Mouse (Mus musculus): ENCODE measurements around the gene Aebp1. TPM values are rescaled to one million over a fixed set of nuclear protein-coding genes. Genes with fewer than 3 reads are reported as not detected.

Gene Aebp1
- polyA plus RNA-seq, 1 experiment = 10.7 TPM

GRCm38 (mm10) chr11:5915429-5916177, 53.9 kb downstream of the Aebp1 start:
- Histone ChIP-seq H3K4me3 (ENCODE audit: insufficient read depth, low read depth, low read length) (no peak overlapping the region), H3K27ac (replicated peaks; ENCODE audit: low read depth, low read length) (no peak overlapping the region), H3K4me1 (ENCODE audit: control insufficient read depth, insufficient read depth, insufficient read length, low read length) (peaks cover 14% of the 10 kb centered on the region; the same call in 1 of the 2 replicates)

GRCm38 (mm10) chr11:5916178-5916548, 54.4 kb downstream of the Aebp1 start:
- Histone ChIP-seq H3K4me1 (ENCODE audit: control insufficient read depth, insufficient read depth, insufficient read length, low read length) (peaks cover 14% of the 10 kb centered on the region; the same call in 1 of the 2 replicates), H3K27ac (replicated peaks; ENCODE audit: low read depth, low read length) (no peak overlapping the region), H3K4me3 (ENCODE audit: insufficient read depth, low read depth, low read length) (no peak overlapping the region)

GRCm38 (mm10) chr11:5918111-5918510, 56.4 kb downstream of the Aebp1 start:
- H3K27ac ChIP-seq (replicated peaks; ENCODE audit: low read depth, low read length) = no peak overlapping the region
- peaks cover 11% of the 10 kb centered on the region; the same call in 1 of the 2 replicates for H3K4me1 ChIP-seq (ENCODE audit: control insufficient read depth, insufficient read depth, insufficient read length, low read length)
- H3K4me3 ChIP-seq (ENCODE audit: insufficient read depth, low read depth, low read length) = no peak overlapping the region

- H3K27ac ChIP-seq (replicated peaks; ENCODE audit: low read depth, low read length) = no peak overlapping the region
- peaks cover 10% of the 10 kb centered on the region; the same call in 1 of the 2 replicates for H3K4me1 ChIP-seq (ENCODE audit: control insufficient read depth, insufficient read depth, insufficient read length, low read length)
- H3K4me3 ChIP-seq (ENCODE audit: insufficient read depth, low read depth, low read length) = no peak overlapping the region
Measured at GRCm38 (mm10) chr11:5919606-5920005, 57.9 kb downstream of the Aebp1 start.

GRCm38 (mm10) chr11:5920323-5920960, 58.7 kb downstream of the Aebp1 start:
- no peak overlapping the region for H3K27ac ChIP-seq (replicated peaks; ENCODE audit: low read depth, low read length)
- no peak overlapping the region for H3K4me3 ChIP-seq (ENCODE audit: insufficient read depth, low read depth, low read length)
- H3K4me1 ChIP-seq (ENCODE audit: control insufficient read depth, insufficient read depth, insufficient read length, low read length) = peaks cover 6% of the 10 kb centered on the region; the same call in 1 of the 2 replicates

Other genes with a start within 250 kb of the Aebp1 start
- gene Mrps24, start 146.3 kb upstream of the Aebp1 start, polyA plus RNA-seq (2012; ENCODE audit: insufficient read depth, insufficient read length, missing spikeins) = 191 and 238 TPM in 2 replicates
- 30.8 and 34.1 TPM in 2 replicates for gene Urgcp, start 99.6 kb upstream of the Aebp1 start, polyA plus RNA-seq (2012; ENCODE audit: insufficient read depth, insufficient read length, missing spikeins)
- gene Dbnl, start 73.5 kb upstream of the Aebp1 start, polyA plus RNA-seq (2012; ENCODE audit: insufficient read depth, insufficient read length, missing spikeins) = 18.7 and 21.8 TPM in 2 replicates
- gene Pgam2, start 58.2 kb upstream of the Aebp1 start, polyA plus RNA-seq (2012; ENCODE audit: insufficient read depth, insufficient read length, missing spikeins) = 40.4 and 46.7 TPM in 2 replicates
- gene Polm, start 23.9 kb upstream of the Aebp1 start, polyA plus RNA-seq (2012; ENCODE audit: insufficient read depth, insufficient read length, missing spikeins) = 2.1 and 2.9 TPM in 2 replicates
- 33.6 and 43.7 TPM in 2 replicates for gene Pold2, start 16.3 kb downstream of the Aebp1 start, polyA plus RNA-seq (2012; ENCODE audit: insufficient read depth, insufficient read length, missing spikeins)
- not detected in 2 replicates for gene Myl7, start 36.8 kb downstream of the Aebp1 start, polyA plus RNA-seq (2012; ENCODE audit: insufficient read depth, insufficient read length, missing spikeins)
- 1.5 TPM in 1 of 2 replicates, not detected in the other for gene Gck, start 88.1 kb downstream of the Aebp1 start, polyA plus RNA-seq (2012; ENCODE audit: insufficient read depth, insufficient read length, missing spikeins)
- 42.9 TPM in 2 replicates for gene Ykt6, start 93.7 kb downstream of the Aebp1 start, polyA plus RNA-seq (2012; ENCODE audit: insufficient read depth, insufficient read length, missing spikeins)
- gene Camk2b, start 204.4 kb downstream of the Aebp1 start, polyA plus RNA-seq (2012; ENCODE audit: insufficient read depth, insufficient read length, missing spikeins) = 12.1 and 18.6 TPM in 2 replicates

Measured in brown adipose tissue, adult 24 weeks (tissue).